Mouse (Mus musculus) C2C12 (cell line): ENCODE data around the gene Foxs1.

ENCODE experiments used
- CEBPB ChIP-seq: IDR thresholded peaks from one replicate; pipeline ENCODE4 v1.6.1; 2011; ENCODE audit warnings: low read depth, mild to moderate bottlenecking, control low read depth, moderate library complexity
- CTCF ChIP-seq: IDR thresholded peaks from one replicate; pipeline ENCODE4 v1.5.1; 2011; ENCODE audit not compliant: control insufficient read depth, insufficient read depth, insufficient read length
- FOSL1 ChIP-seq: IDR thresholded peaks from one replicate; pipeline ENCODE4 v1.8.0; 2011; ENCODE audit warnings: mild to moderate bottlenecking, low read length; ENCODE audit not compliant: poor library complexity, insufficient read depth, severe bottlenecking
- MAX ChIP-seq: IDR thresholded peaks from one replicate; pipeline ENCODE4 v1.6.1; 2011; ENCODE audit warnings: mild to moderate bottlenecking, control low read depth
- MYOD1 ChIP-seq: IDR thresholded peaks from one replicate; pipeline ENCODE4 v1.6.1; 2011; ENCODE audit warnings: low read depth; ENCODE audit not compliant: control insufficient read depth, insufficient read length
- USF1 ChIP-seq: IDR thresholded peaks from one replicate; pipeline ENCODE4 v1.6.1; 2011; ENCODE audit warnings: low read depth, mild to moderate bottlenecking, control low read depth, moderate library complexity

DNA sequence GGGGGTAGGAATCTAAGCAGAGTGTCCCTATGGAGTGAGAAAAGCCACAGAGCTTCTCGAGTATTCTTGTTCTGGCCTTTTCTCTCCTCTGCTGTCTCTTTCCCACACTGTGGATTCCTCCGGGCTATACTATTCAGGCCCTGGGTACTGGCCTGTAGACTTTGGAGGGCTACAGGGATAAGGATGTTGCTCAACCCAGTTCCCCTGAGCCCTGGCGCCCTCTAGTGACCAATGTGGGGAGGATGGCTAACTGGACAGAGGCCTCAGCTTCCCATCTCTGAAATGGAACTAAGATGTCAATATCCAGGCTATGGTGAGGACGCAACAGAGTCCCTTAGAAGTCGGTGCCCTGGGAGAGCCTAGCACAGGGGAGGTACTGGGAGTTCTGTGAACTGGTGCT, 606 bp upstream of the Foxs1 start:
- TF ChIP-seq FOSL1 (no peak), CTCF (peak; percentile 75), MAX (no peak), CEBPB (peak; percentile 93), MYOD1 (no peak), USF1 (no peak)
